Mouse (Mus musculus) lung, postnatal 0 days (tissue): Measurements from ENCODE around the gene Olfr974. TPM values are rescaled to one million over a fixed set of nuclear protein-coding genes. Genes with fewer than 3 reads are reported as not detected.
"Not testable (repeated sequence)": the region's sequence is repeated elsewhere in the genome, so short reads cannot be mapped to it uniquely, and the experiment has no call there.

Source experiments
- ATAC-seq: fragments of 200-750 bp; cut with Nextera tagmentation; 2 replicates; pipeline ENCODE4 v1.8.0; 2017; ENCODE audit warnings: moderate library complexity
- DNase-seq: peaks from one replicate; pipeline ENCODE4 v3.0.0-alpha.2; 2016; ENCODE audit warnings: low spot score
- H3K27ac ChIP-seq: fragments of 300-500 bp; sonication (generic); 2 replicates; pipeline ENCODE4 v1.5.1; 2014; ENCODE audit warnings: antibody characterized with exemption, mild to moderate bottlenecking, low read length, mixed read lengths
- H3K27me3 ChIP-seq: fragments of 300-500 bp; sonication (generic); replicated peaks from 2 replicates; pipeline ENCODE4 v1.6.1; 2014; ENCODE audit warnings: low read length, mixed read lengths; ENCODE audit not compliant: insufficient read depth
- H3K36me3 ChIP-seq: fragments of 300-500 bp; sonication (generic); 2 replicates; pipeline ENCODE4 v1.6.1; 2014; ENCODE audit warnings: low read length, mixed read lengths; ENCODE audit not compliant: insufficient read depth
- H3K4me1 ChIP-seq: fragments of 300-500 bp; sonication (generic); 2 replicates; pipeline ENCODE4 v1.6.1; 2014; ENCODE audit warnings: antibody characterized with exemption, low read depth, low read length, mixed read lengths; ENCODE audit not compliant: insufficient read depth
- H3K4me2 ChIP-seq: fragments of 300-500 bp; sonication (generic); replicated peaks from 2 replicates; pipeline ENCODE4 v1.6.1; 2014; ENCODE audit warnings: low read depth, mild to moderate bottlenecking, low read length, moderate library complexity, mixed read lengths
- H3K4me3 ChIP-seq: fragments of 300-500 bp; sonication (generic); 2 replicates; pipeline ENCODE4 v1.5.1; 2014; ENCODE audit warnings: low read depth, low read length
- H3K9ac ChIP-seq: fragments of 300-500 bp; sonication (generic); replicated peaks from 2 replicates; pipeline ENCODE4 v1.6.1; 2014; ENCODE audit warnings: low read depth, mild to moderate bottlenecking
- H3K9me3 ChIP-seq: fragments of 300-500 bp; sonication (generic); 2 replicates; pipeline ENCODE4 v1.6.1; 2016; ENCODE audit warnings: low read length, mixed read lengths
- CTCF ChIP-seq: IDR thresholded peaks from 2 replicates; pipeline ENCODE4 v1.5.1; 2016; ENCODE audit warnings: antibody characterized with exemption, mild to moderate bottlenecking
- EP300 ChIP-seq: IDR thresholded peaks from 2 replicates; pipeline ENCODE4 v1.6.1; 2016; ENCODE audit warnings: antibody characterized with exemption, mild to moderate bottlenecking, control low read depth
- WGBS: fragments of 180-500 bp; shearing (Covaris S2); extraction: QIAGEN DNeasy Blood & Tissue Kit; methylation state at CpG from one replicate; pipeline ENCODE4 v1.1.7; 2014; 5-methylcytosine and 5-hydroxymethylcytosine counted together
- polyA plus RNA-seq: library from polyadenylated mRNA; unstranded; fragments of >200 nt; fragmentation: Nextera tagmentation; extraction: Ambion mirVana; gene quantifications from 2 replicates; pipeline ENCODE4 v1.2.1, GENCODE M21; 2015

Gene Olfr974
- polyA plus RNA-seq, 1 experiment from 2014 or later, result not detected

GRCm38 (mm10) chr9:39951946-39952345 lies 14.6 kb downstream of the Olfr974 start, which contains the start of gene Olfr975:
Gene Olfr975 (minus strand): TSS chr9:39952046.
- Histone ChIP-seq H3K4me3 (no peak within 1 kb of the TSS), H3K9me3 (no peaks in the 10 kb centered on the region), H3K36me3 (no peaks in the 10 kb centered on the region), H3K27ac (no peak within 1 kb of the TSS), H3K4me2 (no peak within 1 kb of the TSS), H3K27me3 (no peaks in the 10 kb centered on the region), H3K4me1 (no peaks in the 10 kb centered on the region), H3K9ac (no peak within 1 kb of the TSS)
- ATAC-seq (no peak), DNase-seq (no peak)
- TF ChIP-seq CTCF, result no peak
- no peak for TF ChIP-seq EP300
- 62% methylated on average over 1 of the region's 1 CpGs for WGBS

DNA sequence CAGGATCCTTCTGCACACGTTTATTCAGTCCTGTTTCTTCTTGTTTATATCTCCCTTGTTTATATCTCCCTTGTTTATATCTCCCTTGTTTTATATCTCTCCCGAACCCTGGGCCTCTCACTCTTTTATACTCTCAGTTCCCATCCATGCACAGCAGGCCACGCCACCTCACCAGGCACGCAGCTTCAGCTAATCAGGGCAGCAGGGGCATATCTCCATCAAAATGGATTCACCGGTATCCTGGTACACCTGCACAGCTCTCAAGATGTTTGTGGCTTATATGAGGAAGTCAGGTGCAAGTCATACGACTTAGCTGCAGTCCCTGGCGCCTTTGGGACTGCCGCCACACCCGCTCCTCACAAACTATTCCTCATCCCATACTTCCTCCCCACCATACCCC lies 23.7 kb downstream of the Olfr974 start, which contains the start of gene Olfr976:
Gene Olfr976, minus strand, starts transcription at position 101 of the 400 bp plus-strand sequence.
- not testable (repeated sequence) for ATAC-seq, H3K4me1 ChIP-seq, H3K4me2 ChIP-seq, H3K9me3 ChIP-seq, H3K27me3 ChIP-seq, H3K36me3 ChIP-seq, DNase-seq, H3K27ac ChIP-seq, H3K4me3 ChIP-seq, H3K9ac ChIP-seq
- WGBS, result 77% methylated on average over 7 of the region's 9 CpGs

DNA sequence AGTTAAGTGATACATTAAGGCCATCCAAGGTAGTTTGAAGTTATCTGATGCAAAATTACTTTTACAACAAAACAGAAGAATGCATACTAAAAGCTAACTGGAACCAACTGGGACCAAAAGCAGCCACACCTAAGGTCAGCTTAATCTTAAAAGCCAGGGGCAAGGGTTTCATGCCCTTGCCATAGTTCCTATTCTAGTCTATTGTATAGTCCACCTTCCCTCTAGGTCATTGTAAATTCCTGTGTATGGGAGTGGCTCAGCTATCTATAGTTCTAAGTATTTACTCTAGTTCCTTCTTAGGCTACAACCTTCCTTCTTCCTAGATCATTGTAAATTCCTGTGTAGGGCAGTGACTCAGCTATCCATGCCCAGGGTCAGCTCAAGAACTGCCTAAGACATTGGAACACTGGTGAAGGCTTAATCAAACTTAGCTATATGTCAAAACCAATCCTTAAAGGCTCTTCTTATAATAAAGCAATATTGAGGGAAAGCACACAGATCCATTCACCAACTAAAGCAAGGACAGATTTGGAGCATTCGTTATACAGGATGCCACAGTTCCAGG lies 39.4 kb downstream of the Olfr974 start:
- H3K9me3 ChIP-seq, H3K27me3 ChIP-seq, H3K4me2 ChIP-seq, H3K4me1 ChIP-seq, DNase-seq, ATAC-seq, H3K36me3 ChIP-seq, H3K9ac ChIP-seq, H3K27ac ChIP-seq, H3K4me3 ChIP-seq: not testable (repeated sequence)
- 84% methylated on average over 1 of the region's 1 CpGs for WGBS

GRCm38 (mm10) chr9:39991813-39992212 lies 54.5 kb downstream of the Olfr974 start, which contains the start of gene Olfr978:
Gene Olfr978 (plus strand): TSS chr9:39992113.
- H3K9me3 ChIP-seq, result no peaks in the 10 kb centered on the region
- no peaks in the 10 kb centered on the region for H3K36me3 ChIP-seq
- no peaks in the 10 kb centered on the region for H3K27me3 ChIP-seq
- H3K4me2 ChIP-seq, result no peak within 1 kb of the TSS
- TF ChIP-seq EP300 (no peak), CTCF (no peak)
- DNase-seq (no peak), ATAC-seq (no peak)
- no peak within 1 kb of the TSS for H3K27ac ChIP-seq
- WGBS, result 81% methylated on average over 2 of the region's 2 CpGs
- no peak within 1 kb of the TSS for H3K9ac ChIP-seq
- no peak within 1 kb of the TSS for H3K4me3 ChIP-seq
- H3K4me1 ChIP-seq, result no peaks in the 10 kb centered on the region

Other genes with a start within 250 kb of the Olfr974 start
- gene Olfr149, start 230.4 kb upstream of the Olfr974 start, polyA plus RNA-seq, result not detected in 2 replicates
- not detected in 2 replicates for gene Olfr965, start 226.1 kb upstream of the Olfr974 start, polyA plus RNA-seq
- gene Olfr150, start 206.5 kb upstream of the Olfr974 start, polyA plus RNA-seq, result not detected in 2 replicates
- not detected in 2 replicates for gene Olfr967, start 191.3 kb upstream of the Olfr974 start, polyA plus RNA-seq
- not detected in 2 replicates for gene Olfr968, start 154.2 kb upstream of the Olfr974 start, polyA plus RNA-seq
- gene Olfr969, start 146.6 kb upstream of the Olfr974 start, polyA plus RNA-seq, result not detected in 2 replicates
- not detected in 2 replicates for gene Olfr970, start 128.6 kb upstream of the Olfr974 start, polyA plus RNA-seq
- not detected in 2 replicates for gene Olfr971, start 100.6 kb upstream of the Olfr974 start, polyA plus RNA-seq
- not detected in 2 replicates for gene Olfr972, start 71.1 kb upstream of the Olfr974 start, polyA plus RNA-seq
- gene Olfr229, start 30.2 kb upstream of the Olfr974 start, polyA plus RNA-seq, result not detected in 2 replicates
- gene Olfr975, start 14.5 kb downstream of the Olfr974 start, polyA plus RNA-seq, result not detected in 2 replicates
- gene Olfr976, start 23.6 kb downstream of the Olfr974 start, polyA plus RNA-seq, result not detected in 2 replicates
- not detected in 2 replicates for gene Olfr978, start 54.6 kb downstream of the Olfr974 start, polyA plus RNA-seq
- gene Olfr979, start 66.0 kb downstream of the Olfr974 start, polyA plus RNA-seq, result not detected in 2 replicates
- gene Olfr980, start 72.1 kb downstream of the Olfr974 start, polyA plus RNA-seq, result not detected in 2 replicates
- not detected in 2 replicates for gene Olfr981, start 84.0 kb downstream of the Olfr974 start, polyA plus RNA-seq
- not detected in 2 replicates for gene Olfr982, start 136.3 kb downstream of the Olfr974 start, polyA plus RNA-seq
- gene Olfr983, start 156.1 kb downstream of the Olfr974 start, polyA plus RNA-seq, result not detected in 2 replicates
- not detected in 2 replicates for gene Olfr984, start 176.7 kb downstream of the Olfr974 start, polyA plus RNA-seq
- not detected in 2 replicates for gene Olfr985, start 192.7 kb downstream of the Olfr974 start, polyA plus RNA-seq
- not detected in 2 replicates for gene Tmem225, start 210.6 kb downstream of the Olfr974 start, polyA plus RNA-seq
- not detected in 2 replicates for gene Olfr986, start 243.4 kb downstream of the Olfr974 start, polyA plus RNA-seq